Mouse (Mus musculus): Measurements from ENCODE around the gene Ppp1r12b. TPM values are rescaled to one million over a fixed set of nuclear protein-coding genes. Genes with fewer than 3 reads are reported as not detected.

Ppp1r12b gene
- polyA plus RNA-seq, 1 experiment from 2014 or later = 12.5 TPM

DNA sequence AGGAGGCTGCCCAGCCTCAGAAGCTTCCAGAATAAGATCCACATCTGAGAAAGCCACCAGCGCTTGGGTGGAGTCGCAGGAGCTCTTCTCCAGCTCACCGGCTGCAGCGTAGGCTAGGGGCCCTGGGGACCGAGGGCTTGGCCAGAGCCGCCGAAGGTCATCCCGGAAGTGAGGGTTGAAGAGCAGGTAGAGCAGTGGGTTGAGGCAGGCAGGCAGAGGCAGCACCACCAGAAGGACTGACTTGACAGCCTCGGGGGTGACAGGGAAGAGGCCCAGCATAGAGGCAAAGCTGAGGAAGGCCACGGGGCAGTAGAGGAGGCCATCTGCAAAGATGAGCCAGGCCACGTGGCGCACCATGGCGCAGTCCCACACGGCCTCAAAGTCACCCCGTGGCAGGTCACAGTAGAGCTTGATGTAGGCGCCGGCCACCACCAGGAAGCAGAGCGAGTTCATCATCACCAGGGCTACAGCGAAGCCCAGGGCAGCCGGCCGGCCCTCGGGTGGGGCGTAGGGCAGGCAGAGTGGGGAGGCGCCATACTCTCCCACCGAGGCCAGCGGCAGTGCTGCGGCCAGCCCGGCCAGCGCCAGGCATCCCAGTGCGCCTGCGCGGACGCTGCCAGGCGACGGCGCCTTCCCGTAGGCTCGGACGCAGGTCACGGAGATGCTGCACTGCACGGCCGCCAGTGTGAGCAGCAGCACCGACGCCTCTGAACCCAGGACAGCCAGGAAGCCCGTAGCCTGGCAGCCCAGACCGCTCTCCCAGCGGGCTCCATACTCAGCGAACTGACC lies 31.6 kb upstream of the Ppp1r12b start:
- H3K4me1 ChIP-seq (replicated peaks; ENCODE audit: control insufficient read depth, insufficient read depth) = no peaks in the 10 kb centered on the region
- DNase-seq (ENCODE audit: low spot score) = peak; percentile 61
- no peak overlapping the region for H3K27ac ChIP-seq (replicated peaks)
- ATAC-seq (ENCODE audit: low FRiP score, low TSS enrichment) = peak; percentile 76
- H3K36me3 ChIP-seq (ENCODE audit: control insufficient read depth, insufficient read depth, low read length) = no peaks in the 10 kb centered on the region
- peak overlapping the region; percentile 25 for H3K4me3 ChIP-seq (ENCODE audit: low read depth, low read length)
- peak overlapping the region; percentile 61 for H3K4me2 ChIP-seq (replicated peaks; ENCODE audit: low read depth)
- TF ChIP-seq CTCF (IDR thresholded peaks at IDR 0.05; ENCODE audit: low read depth) = peak; percentile 20; the same call in 1 of the 2 replicates
- TF ChIP-seq EP300 (optimal IDR thresholded peaks at IDR 0.05) = no peak
- 31% methylated on average over 46 of the region's 48 CpGs for whole genome bisulfite sequencing
- H3K9me3 ChIP-seq (ENCODE audit: control insufficient read depth, low read length) = no peaks in the 10 kb centered on the region
- no peaks in the 10 kb centered on the region for H3K27me3 ChIP-seq (ENCODE audit: control insufficient read depth, insufficient read depth, low read length)
- H3K9ac ChIP-seq (ENCODE audit: low read length) = 0 out of 2 replicates have a peak overlapping the region, but pooled peaks have one; percentile 23

DNA sequence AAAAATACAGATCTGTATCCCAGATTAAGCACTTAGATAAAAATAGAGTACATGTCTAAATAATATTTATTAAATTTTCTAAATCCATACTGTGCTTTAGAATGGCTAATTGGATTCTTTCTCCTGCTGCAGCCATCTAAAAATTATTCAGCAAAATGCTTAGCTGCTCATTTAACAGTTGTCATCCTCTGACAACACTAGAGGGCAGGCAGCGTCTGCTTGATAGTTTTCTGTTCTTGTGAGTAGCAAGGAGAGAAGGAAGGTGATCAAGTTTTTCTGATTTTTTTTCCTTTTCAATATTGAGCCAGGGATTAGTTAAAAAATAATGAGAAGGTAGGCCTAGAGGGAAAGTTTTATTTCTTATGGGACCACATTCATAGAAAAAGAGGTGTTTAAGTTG lies 17.2 kb upstream of the Ppp1r12b start:
- H3K27ac ChIP-seq (replicated peaks) = no peak overlapping the region
- no peaks in the 10 kb centered on the region for H3K27me3 ChIP-seq (ENCODE audit: control insufficient read depth, insufficient read depth, low read length)
- no peak for ATAC-seq (ENCODE audit: low FRiP score, low TSS enrichment)
- H3K9me3 ChIP-seq (ENCODE audit: control insufficient read depth, low read length) = no peaks in the 10 kb centered on the region
- H3K4me2 ChIP-seq (replicated peaks; ENCODE audit: low read depth) = no peak overlapping the region
- no peak for TF ChIP-seq EP300 (optimal IDR thresholded peaks at IDR 0.05)
- TF ChIP-seq CTCF (IDR thresholded peaks at IDR 0.05; ENCODE audit: low read depth) = peak; percentile 66
- no peaks in the 10 kb centered on the region for H3K36me3 ChIP-seq (ENCODE audit: control insufficient read depth, insufficient read depth, low read length)
- DNase-seq (ENCODE audit: low spot score) = no peak
- H3K4me1 ChIP-seq (replicated peaks; ENCODE audit: control insufficient read depth, insufficient read depth) = no peaks in the 10 kb centered on the region
- no peak overlapping the region for H3K9ac ChIP-seq (ENCODE audit: low read length)
- no peak overlapping the region for H3K4me3 ChIP-seq (ENCODE audit: low read depth, low read length)
- WGBS = 63% methylated on average over 1 of the region's 1 CpGs

DNA sequence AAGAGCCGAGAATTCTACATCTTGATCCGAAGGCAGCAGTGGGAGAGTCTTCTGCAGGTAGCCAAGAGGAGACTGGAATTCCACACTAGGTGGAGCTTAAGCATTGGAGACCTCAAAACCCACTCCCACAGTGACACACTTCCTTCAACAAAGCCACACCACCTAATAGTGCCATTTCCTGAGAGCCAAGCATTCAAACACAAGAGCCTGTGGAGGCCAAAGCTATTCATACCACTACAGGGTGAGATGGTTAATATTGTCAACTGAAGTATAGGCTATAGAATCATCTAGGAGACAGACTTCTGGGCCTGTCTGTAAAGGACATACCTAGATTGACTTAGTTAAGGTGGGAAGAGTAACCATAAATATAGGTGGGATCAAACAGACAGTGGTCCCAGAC lies 9.7 kb upstream of the Ppp1r12b start:
- no peak overlapping the region for H3K27ac ChIP-seq (replicated peaks)
- no peaks in the 10 kb centered on the region for H3K36me3 ChIP-seq (ENCODE audit: control insufficient read depth, insufficient read depth, low read length)
- H3K27me3 ChIP-seq (ENCODE audit: control insufficient read depth, insufficient read depth, low read length) = no peaks in the 10 kb centered on the region
- TF ChIP-seq CTCF (IDR thresholded peaks at IDR 0.05; ENCODE audit: low read depth) = no peak
- H3K9me3 ChIP-seq (ENCODE audit: control insufficient read depth, low read length) = no peaks in the 10 kb centered on the region
- H3K4me2 ChIP-seq (replicated peaks; ENCODE audit: low read depth) = no peak overlapping the region
- WGBS = 97% methylated on average over 2 of the region's 2 CpGs
- H3K9ac ChIP-seq (ENCODE audit: low read length) = no peak overlapping the region
- H3K4me1 ChIP-seq (replicated peaks; ENCODE audit: control insufficient read depth, insufficient read depth) = no peaks in the 10 kb centered on the region
- DNase-seq (ENCODE audit: low spot score) (no peak), ATAC-seq (ENCODE audit: low FRiP score, low TSS enrichment) (no peak)
- no peak overlapping the region for H3K4me3 ChIP-seq (ENCODE audit: low read depth, low read length)

DNA sequence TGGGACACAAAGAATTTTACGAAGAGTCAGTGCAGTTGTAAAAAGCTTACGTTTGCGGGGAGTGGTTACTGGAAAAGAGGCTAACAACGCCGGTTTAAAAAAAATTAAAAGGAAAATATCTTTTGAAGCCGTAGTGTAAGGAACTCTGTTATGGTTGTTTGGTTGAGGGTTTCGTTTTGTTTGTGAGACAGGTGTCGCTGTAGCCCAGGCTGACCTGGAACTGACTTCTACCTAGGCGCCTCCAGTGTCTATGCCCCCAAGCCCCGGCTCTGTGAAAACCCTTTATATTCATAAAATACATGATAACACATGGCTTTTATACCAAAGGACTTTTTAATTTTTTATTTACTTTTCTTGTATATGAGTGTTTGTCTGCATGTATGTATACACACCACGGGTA lies 7.1 kb upstream of the Ppp1r12b start:
- H3K27ac ChIP-seq (replicated peaks) = no peak overlapping the region

DNA sequence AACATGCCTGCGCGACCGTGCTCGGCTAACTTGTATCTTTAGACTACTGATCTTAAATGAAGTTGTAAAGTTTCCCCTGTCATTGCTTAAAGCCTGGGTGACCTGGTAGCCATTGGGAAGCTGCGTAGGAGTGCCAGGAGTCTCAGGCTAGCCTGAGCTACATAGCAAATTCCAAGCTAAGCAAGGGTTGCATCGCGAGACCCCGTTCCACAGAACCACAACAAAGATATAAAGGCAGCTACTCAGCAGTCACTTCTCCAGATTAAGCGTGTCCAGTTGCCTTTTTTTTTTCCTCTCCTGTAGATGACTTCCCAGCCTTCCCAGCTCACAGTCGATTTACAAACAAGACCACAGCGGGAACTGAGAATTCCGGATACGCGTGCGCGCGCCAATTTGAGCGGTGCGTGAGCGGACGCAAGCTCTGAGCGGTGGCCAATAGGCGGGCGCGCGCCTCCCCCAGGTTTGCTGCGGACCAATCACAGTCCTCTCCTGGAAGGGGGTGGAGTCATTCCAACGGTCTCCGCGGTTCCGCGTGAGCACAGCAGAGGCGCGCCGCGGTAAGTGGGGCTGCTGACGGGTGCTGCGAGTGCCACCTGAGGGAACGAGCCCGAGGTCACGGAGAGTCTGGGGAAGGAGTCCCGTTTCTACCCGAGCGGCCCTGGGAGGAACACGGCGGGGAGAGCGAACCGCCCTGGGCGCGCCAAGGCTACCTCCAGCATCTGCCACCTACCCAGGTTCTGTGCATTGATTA lies 6.5 kb upstream of the Ppp1r12b start, which contains the start of gene Ube2t:
TSS of gene Ube2t (plus strand) at position 513 of the 751 bp plus-strand sequence.
- Histone ChIP-seq H3K27me3 (ENCODE audit: control insufficient read depth, insufficient read depth, low read length) (no peaks in the 10 kb centered on the region), H3K9ac (ENCODE audit: low read length) (peak within 1 kb of the TSS; percentile 28), H3K4me3 (ENCODE audit: low read depth, low read length) (peak within 1 kb of the TSS; percentile 55), H3K27ac (replicated peaks) (no peak within 1 kb of the TSS), H3K4me1 (replicated peaks; ENCODE audit: control insufficient read depth, insufficient read depth) (no peaks in the 10 kb centered on the region), H3K9me3 (ENCODE audit: control insufficient read depth, low read length) (no peaks in the 10 kb centered on the region), H3K36me3 (ENCODE audit: control insufficient read depth, insufficient read depth, low read length) (no peaks in the 10 kb centered on the region), H3K4me2 (replicated peaks; ENCODE audit: low read depth) (peak within 1 kb of the TSS; percentile 52)
- no peak for TF ChIP-seq EP300 (optimal IDR thresholded peaks at IDR 0.05)
- TF ChIP-seq CTCF (IDR thresholded peaks at IDR 0.05; ENCODE audit: low read depth) = peak; percentile 14; the same call in 1 of the 2 replicates
- ATAC-seq (ENCODE audit: low FRiP score, low TSS enrichment) = peak; percentile 100
- peak; percentile 96 for DNase-seq (ENCODE audit: low spot score)
- 2% methylated on average over 50 of the region's 50 CpGs for WGBS

More for the DNA sequence above, 7.1 kb upstream of the Ppp1r12b start:
- Histone ChIP-seq H3K4me2 (replicated peaks; ENCODE audit: low read depth) (peak overlapping the region; percentile 52), H3K9ac (ENCODE audit: low read length) (peak overlapping the region; percentile 4), H3K4me1 (replicated peaks; ENCODE audit: control insufficient read depth, insufficient read depth) (no peaks in the 10 kb centered on the region), H3K36me3 (ENCODE audit: control insufficient read depth, insufficient read depth, low read length) (no peaks in the 10 kb centered on the region), H3K4me3 (ENCODE audit: low read depth, low read length) (peak overlapping the region; percentile 55), H3K9me3 (ENCODE audit: control insufficient read depth, low read length) (no peaks in the 10 kb centered on the region), H3K27me3 (ENCODE audit: control insufficient read depth, insufficient read depth, low read length) (no peaks in the 10 kb centered on the region)
- ATAC-seq (ENCODE audit: low FRiP score, low TSS enrichment) (peak; percentile 53; the same call in 1 of the 2 replicates), DNase-seq (ENCODE audit: low spot score) (peak; percentile 39)
- WGBS = 2% methylated on average over 11 of the region's 11 CpGs
- peak; percentile 57 for TF ChIP-seq CTCF (IDR thresholded peaks at IDR 0.05; ENCODE audit: low read depth)
- TF ChIP-seq EP300 (optimal IDR thresholded peaks at IDR 0.05) = no peak
